Mouse (Mus musculus): ENCODE results near the gene Axin1. TPM values are rescaled to one million over a fixed set of nuclear protein-coding genes. Genes with fewer than 3 reads are reported as not detected.
"Not testable (repeated sequence)": the region's sequence is repeated elsewhere in the genome, so short reads cannot be mapped to it uniquely, and the experiment has no call there.

Axin1 gene
- polyA plus RNA-seq, 1 experiment from 2014 or later: 7.8 TPM

DNA sequence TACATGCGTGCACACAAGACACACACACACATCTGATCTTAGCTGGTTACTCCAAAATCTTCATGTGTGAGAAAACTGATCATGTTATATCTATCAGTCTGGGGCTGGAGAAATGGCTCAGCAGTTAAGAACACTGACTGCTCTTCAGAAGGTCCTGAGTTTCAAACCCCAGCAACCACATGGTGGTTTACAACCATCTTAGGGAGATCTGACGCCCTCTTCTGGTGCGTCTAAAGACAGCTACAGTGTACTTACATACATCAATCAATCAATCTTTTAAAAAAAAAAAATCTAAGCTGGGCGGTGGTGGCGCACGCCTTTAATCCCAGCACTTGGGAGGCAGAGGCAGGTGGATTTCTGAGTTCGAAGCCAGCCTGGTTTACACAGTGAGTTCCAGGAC lies 53.0 kb downstream of the Axin1 start:
- not testable (repeated sequence) for H3K27me3 ChIP-seq (ENCODE audit: control insufficient read depth, insufficient read depth, low read length); H3K9ac ChIP-seq (ENCODE audit: low read depth, low read length); H3K4me3 ChIP-seq (ENCODE audit: low read depth, low read length); H3K9me3 ChIP-seq (replicated peaks; ENCODE audit: control insufficient read depth, low read length); H3K27ac ChIP-seq (ENCODE audit: low read depth, low read length); ATAC-seq (replicated peaks; ENCODE audit: insufficient number of reproducible peaks, low FRiP score, low TSS enrichment); H3K4me1 ChIP-seq (ENCODE audit: control insufficient read depth, insufficient read depth, low read length); H3K4me2 ChIP-seq
- WGBS (ENCODE audit: insufficient replicate concordance): 90% methylated on average over 7 of the region's 7 CpGs
- peaks cover 31% of the 10 kb centered on the region for H3K36me3 ChIP-seq (ENCODE audit: control insufficient read depth, insufficient read depth, low read length)

DNA sequence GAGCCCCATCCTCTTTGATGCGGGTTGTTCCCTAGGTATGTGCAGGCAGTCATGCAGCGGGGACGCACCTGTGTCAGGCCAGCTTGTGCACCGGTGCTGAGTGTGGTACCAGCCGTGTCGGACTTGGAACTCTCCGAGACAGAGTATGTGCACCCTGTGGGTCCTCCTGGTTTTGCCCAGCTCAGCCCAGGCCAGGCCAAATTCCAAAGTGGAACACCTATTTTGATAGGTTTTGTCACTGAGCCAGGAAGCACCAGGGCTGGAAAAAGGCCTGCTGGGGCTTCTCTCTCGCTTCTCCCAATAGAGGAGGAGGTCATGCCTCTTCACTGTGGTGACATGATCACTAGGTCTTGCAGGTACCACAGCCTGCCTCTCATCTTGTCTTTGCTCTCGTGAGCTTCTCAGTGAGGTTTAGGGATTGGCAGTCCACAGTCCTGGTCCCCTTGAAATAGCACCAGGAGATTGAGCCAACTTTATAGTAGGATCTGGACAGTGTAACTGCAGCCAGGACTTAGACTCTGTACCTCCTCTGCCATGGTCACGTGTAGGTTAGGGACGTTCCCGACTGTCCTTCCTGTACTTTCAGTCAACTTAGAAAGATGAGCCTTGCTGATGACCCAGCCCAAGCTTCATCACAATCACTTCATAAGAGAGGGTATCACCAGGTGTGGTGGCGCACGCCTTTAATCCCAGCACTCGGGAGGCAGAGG lies 54.1 kb downstream of the Axin1 start:
- 92% methylated on average over 15 of the region's 15 CpGs for WGBS (ENCODE audit: insufficient replicate concordance)
- H3K9ac ChIP-seq (ENCODE audit: low read depth, low read length): no peak overlapping the region
- no peaks in the 10 kb centered on the region for H3K9me3 ChIP-seq (replicated peaks; ENCODE audit: control insufficient read depth, low read length)
- no peak for ATAC-seq (replicated peaks; ENCODE audit: insufficient number of reproducible peaks, low FRiP score, low TSS enrichment)
- H3K27me3 ChIP-seq (ENCODE audit: control insufficient read depth, insufficient read depth, low read length): no peaks in the 10 kb centered on the region
- H3K36me3 ChIP-seq (ENCODE audit: control insufficient read depth, insufficient read depth, low read length): peaks cover 36% of the 10 kb centered on the region
- no peak overlapping the region for H3K4me3 ChIP-seq (ENCODE audit: low read depth, low read length)
- H3K27ac ChIP-seq (ENCODE audit: low read depth, low read length): no peak overlapping the region
- no peak overlapping the region for H3K4me2 ChIP-seq
- no peaks in the 10 kb centered on the region for H3K4me1 ChIP-seq (ENCODE audit: control insufficient read depth, insufficient read depth, low read length)

DNA sequence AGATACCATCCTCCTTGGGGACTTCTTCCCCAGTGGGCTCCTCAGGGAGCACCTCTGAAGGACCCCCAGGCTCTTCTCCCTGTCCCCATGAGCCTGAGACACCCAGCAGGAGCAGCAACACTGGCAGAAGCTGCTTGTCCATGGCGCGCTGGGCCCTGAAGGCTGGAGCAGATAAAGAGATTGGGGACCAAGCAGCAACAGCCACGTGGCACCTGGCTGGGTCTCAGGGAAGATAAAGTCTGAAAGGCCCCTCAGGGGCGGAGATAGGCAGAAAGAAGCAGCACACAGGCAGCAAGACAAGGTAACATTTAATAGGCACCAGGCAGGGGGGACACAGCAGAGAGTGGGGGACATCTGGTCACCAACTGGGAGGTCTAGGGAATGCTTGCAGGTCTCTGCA lies 60.4 kb downstream of the Axin1 start, which contains the start of gene Pdia2:
Pdia2 (minus strand) TSS at position 196 of the 400 bp plus-strand sequence.
- Histone ChIP-seq H3K27me3 (ENCODE audit: control insufficient read depth, insufficient read depth, low read length) (peaks cover 50% of the 10 kb centered on the region), H3K4me2 (peak within 1 kb of the TSS; percentile 11; the same call in 1 of the 2 replicates), H3K9ac (ENCODE audit: low read depth, low read length) (no peak within 1 kb of the TSS), H3K9me3 (replicated peaks; ENCODE audit: control insufficient read depth, low read length) (no peaks in the 10 kb centered on the region), H3K36me3 (ENCODE audit: control insufficient read depth, insufficient read depth, low read length) (peaks cover 17% of the 10 kb centered on the region), H3K4me1 (ENCODE audit: control insufficient read depth, insufficient read depth, low read length) (peaks cover 16% of the 10 kb centered on the region), H3K27ac (ENCODE audit: low read depth, low read length) (no peak within 1 kb of the TSS), H3K4me3 (ENCODE audit: low read depth, low read length) (no peak within 1 kb of the TSS; the same call in 1 of the 2 replicates)
- no peak for ATAC-seq (replicated peaks; ENCODE audit: insufficient number of reproducible peaks, low FRiP score, low TSS enrichment)
- WGBS (ENCODE audit: insufficient replicate concordance): 55% methylated on average over 4 of the region's 4 CpGs

DNA sequence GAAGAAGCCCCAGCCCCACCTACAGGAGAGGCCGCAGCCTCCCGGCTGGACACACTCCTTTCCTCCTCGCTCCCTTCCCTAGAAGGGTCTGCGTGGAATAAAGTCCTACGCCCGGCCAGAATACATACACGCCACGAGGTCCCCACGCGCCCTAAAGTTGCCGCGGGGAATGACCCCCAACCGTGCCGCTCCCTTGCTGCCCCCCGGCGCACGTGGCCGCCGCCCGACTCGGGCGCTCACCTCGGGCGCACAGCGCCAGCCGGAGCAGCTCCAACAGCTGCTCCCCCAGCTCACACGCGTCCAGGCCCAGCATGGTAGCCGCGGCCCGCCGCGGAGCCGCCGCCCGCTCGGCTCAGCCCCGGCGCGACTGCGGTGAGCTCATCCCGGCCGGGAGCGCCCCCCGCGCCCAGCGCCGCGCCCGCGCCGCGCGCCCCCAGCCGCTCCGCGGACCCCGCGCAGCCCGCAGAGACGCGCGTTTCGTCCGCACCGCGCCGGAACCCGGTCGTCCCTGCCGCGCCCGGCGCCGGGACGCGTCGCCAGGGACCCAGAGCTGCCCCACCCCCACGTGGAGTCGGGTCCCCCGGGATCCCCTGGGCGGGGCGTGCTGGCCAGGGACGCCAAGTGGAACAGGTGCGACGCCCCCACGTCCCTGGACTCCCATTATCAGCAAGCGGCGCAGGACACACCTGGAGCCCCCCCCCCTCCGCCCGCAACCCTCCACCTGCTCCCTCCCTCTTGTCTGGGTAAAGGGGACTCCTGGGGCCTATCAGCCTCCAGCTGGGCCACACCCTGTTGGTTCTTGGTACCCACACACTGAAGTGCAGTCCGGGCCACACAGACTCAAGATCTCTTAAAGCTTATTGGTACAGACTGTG lies 62.6 kb downstream of the Axin1 start:
- peak overlapping the region; percentile 60 for H3K4me3 ChIP-seq (ENCODE audit: low read depth, low read length)
- peak overlapping the region; percentile 99 for H3K4me2 ChIP-seq
- H3K36me3 ChIP-seq (ENCODE audit: control insufficient read depth, insufficient read depth, low read length): peaks cover 8% of the 10 kb centered on the region
- H3K4me1 ChIP-seq (ENCODE audit: control insufficient read depth, insufficient read depth, low read length): peaks cover 16% of the 10 kb centered on the region
- no peak for ATAC-seq (replicated peaks; ENCODE audit: insufficient number of reproducible peaks, low FRiP score, low TSS enrichment)
- 1% methylated on average over 87 of the region's 92 CpGs for WGBS (ENCODE audit: insufficient replicate concordance)
- H3K27ac ChIP-seq (ENCODE audit: low read depth, low read length): no peak overlapping the region
- H3K9ac ChIP-seq (ENCODE audit: low read depth, low read length): peak overlapping the region; percentile 68
- peaks cover 62% of the 10 kb centered on the region for H3K27me3 ChIP-seq (ENCODE audit: control insufficient read depth, insufficient read depth, low read length)
- H3K9me3 ChIP-seq (replicated peaks; ENCODE audit: control insufficient read depth, low read length): no peaks in the 10 kb centered on the region

DNA sequence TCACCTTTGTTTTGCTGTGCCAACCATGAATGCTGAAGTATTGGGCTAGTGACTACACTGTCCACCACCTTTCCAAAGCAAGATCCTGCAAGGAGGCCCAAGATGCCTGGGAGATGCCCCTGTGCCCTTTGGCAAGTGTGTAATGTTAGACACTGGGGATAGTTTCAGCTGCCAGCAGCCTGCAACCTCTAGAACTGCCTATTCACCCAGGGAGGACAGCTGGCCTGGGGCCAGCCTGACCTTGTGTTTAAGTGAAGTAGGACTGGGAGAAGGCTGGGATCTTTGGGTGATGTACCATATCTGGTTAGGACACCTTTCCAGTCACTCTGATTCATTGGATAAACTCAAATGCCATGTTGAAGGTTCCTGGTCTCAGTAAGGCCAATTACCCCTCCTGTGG lies 63.5 kb downstream of the Axin1 start:
- Histone ChIP-seq H3K27ac (ENCODE audit: low read depth, low read length) (no peak overlapping the region), H3K4me1 (ENCODE audit: control insufficient read depth, insufficient read depth, low read length) (peaks cover 16% of the 10 kb centered on the region), H3K36me3 (ENCODE audit: control insufficient read depth, insufficient read depth, low read length) (peaks cover under 1% of the 10 kb centered on the region; the same call in 1 of the 2 replicates), H3K4me3 (ENCODE audit: low read depth, low read length) (no peak overlapping the region), H3K9me3 (replicated peaks; ENCODE audit: control insufficient read depth, low read length) (no peaks in the 10 kb centered on the region), H3K4me2 (no peak overlapping the region), H3K9ac (ENCODE audit: low read depth, low read length) (no peak overlapping the region), H3K27me3 (ENCODE audit: control insufficient read depth, insufficient read depth, low read length) (peaks cover 62% of the 10 kb centered on the region)
- no peak for ATAC-seq (replicated peaks; ENCODE audit: insufficient number of reproducible peaks, low FRiP score, low TSS enrichment)

DNA sequence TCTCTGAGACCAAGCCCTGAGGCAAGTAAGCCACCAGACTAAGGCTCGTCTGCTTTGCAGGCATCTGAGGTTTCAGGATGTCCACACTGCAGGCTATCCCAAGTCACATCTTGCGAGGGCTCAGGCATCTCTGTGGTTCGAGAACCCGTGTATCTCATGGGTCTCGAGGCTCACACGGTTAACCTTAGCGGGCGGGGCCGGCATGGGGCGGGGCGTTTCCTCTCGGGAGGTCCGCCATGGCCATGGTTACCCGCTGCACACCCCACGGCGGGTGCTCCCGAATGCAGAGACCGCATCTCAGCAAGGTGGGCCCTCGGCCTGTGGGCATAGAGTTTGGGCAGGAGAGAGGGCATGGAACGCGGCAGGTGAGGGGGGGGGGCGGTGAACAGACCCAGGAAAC lies 64.2 kb downstream of the Axin1 start, which contains the start of gene Rgs11:
Rgs11 (plus strand) TSS at position 215 of the 400 bp plus-strand sequence.
- Histone ChIP-seq H3K9me3 (replicated peaks; ENCODE audit: control insufficient read depth, low read length) (no peaks in the 10 kb centered on the region), H3K9ac (ENCODE audit: low read depth, low read length) (peak within 1 kb of the TSS; percentile 52; the same call in 1 of the 2 replicates), H3K4me2 (peak within 1 kb of the TSS; percentile 95), H3K4me3 (ENCODE audit: low read depth, low read length) (peak within 1 kb of the TSS; percentile 55), H3K4me1 (ENCODE audit: control insufficient read depth, insufficient read depth, low read length) (peaks cover 16% of the 10 kb centered on the region), H3K36me3 (ENCODE audit: control insufficient read depth, insufficient read depth, low read length) (no peaks in the 10 kb centered on the region), H3K27ac (ENCODE audit: low read depth, low read length) (no peak within 1 kb of the TSS), H3K27me3 (ENCODE audit: control insufficient read depth, insufficient read depth, low read length) (peaks cover 62% of the 10 kb centered on the region)
- no peak for ATAC-seq (replicated peaks; ENCODE audit: insufficient number of reproducible peaks, low FRiP score, low TSS enrichment)
- 2% methylated on average over 22 of the region's 22 CpGs for WGBS (ENCODE audit: insufficient replicate concordance)

DNA sequence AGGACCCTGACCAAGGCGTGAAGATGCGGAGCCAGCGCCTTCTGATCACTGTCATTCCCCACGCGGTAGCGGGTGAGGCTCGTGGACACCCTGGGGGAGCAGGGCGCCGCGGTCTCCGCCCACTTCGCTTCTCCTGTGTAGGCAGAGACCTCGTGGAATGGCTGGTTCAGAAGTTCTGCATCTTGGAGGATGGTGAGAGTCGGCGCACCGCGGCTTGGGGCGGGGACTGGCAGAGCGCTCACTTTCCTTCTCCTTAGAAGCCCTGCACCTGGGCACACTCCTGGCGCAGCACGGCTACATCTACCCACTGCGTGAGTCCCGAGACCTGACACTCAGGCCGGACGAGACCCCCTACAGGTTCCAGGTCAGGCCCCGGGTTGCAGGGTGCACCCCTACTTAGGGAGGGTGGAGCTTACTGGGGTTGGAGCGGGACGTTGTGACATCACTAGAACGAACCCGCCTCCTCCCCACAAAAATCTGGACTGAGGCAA lies 64.9 kb downstream of the Axin1 start:
- Histone ChIP-seq H3K9ac (ENCODE audit: low read depth, low read length) (peak overlapping the region; percentile 52; the same call in 1 of the 2 replicates), H3K36me3 (ENCODE audit: control insufficient read depth, insufficient read depth, low read length) (no peaks in the 10 kb centered on the region), H3K9me3 (replicated peaks; ENCODE audit: control insufficient read depth, low read length) (no peaks in the 10 kb centered on the region), H3K4me1 (ENCODE audit: control insufficient read depth, insufficient read depth, low read length) (peaks cover 16% of the 10 kb centered on the region), H3K4me3 (ENCODE audit: low read depth, low read length) (peak overlapping the region; percentile 55), H3K27ac (ENCODE audit: low read depth, low read length) (no peak overlapping the region), H3K4me2 (peak overlapping the region; percentile 95), H3K27me3 (ENCODE audit: control insufficient read depth, insufficient read depth, low read length) (peaks cover 62% of the 10 kb centered on the region)
- no peak for ATAC-seq (replicated peaks; ENCODE audit: insufficient number of reproducible peaks, low FRiP score, low TSS enrichment)
- WGBS (ENCODE audit: insufficient replicate concordance): 2% methylated on average over 30 of the region's 30 CpGs

DNA sequence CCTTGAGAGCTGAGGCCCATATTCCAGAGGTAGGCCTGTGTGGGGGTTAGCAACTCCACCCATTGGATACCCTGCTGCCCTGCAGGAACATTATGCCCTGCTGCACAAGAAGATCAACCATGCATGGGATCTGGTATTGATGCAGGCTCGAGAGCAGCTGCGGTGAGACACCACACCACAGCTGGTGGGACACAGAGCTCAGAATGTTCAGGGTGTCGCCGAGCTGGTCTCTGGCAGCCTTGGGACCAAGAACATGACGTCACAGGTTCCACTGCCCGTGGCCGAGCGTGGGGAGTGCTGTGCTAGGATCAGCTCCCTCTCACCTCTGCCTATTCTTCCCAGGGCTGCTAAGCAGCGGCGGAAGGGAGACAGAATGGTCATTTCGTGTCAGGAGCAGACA lies 66.3 kb downstream of the Axin1 start:
- 34% methylated on average over 11 of the region's 11 CpGs for WGBS (ENCODE audit: insufficient replicate concordance)
- Histone ChIP-seq H3K9me3 (replicated peaks; ENCODE audit: control insufficient read depth, low read length) (no peaks in the 10 kb centered on the region), H3K4me1 (ENCODE audit: control insufficient read depth, insufficient read depth, low read length) (peaks cover 16% of the 10 kb centered on the region), H3K27ac (ENCODE audit: low read depth, low read length) (no peak overlapping the region), H3K36me3 (ENCODE audit: control insufficient read depth, insufficient read depth, low read length) (no peaks in the 10 kb centered on the region), H3K4me2 (peak overlapping the region; percentile 7; the same call in 1 of the 2 replicates), H3K27me3 (ENCODE audit: control insufficient read depth, insufficient read depth, low read length) (peaks cover 53% of the 10 kb centered on the region), H3K9ac (ENCODE audit: low read depth, low read length) (no peak overlapping the region), H3K4me3 (ENCODE audit: low read depth, low read length) (no peak overlapping the region)
- no peak for ATAC-seq (replicated peaks; ENCODE audit: insufficient number of reproducible peaks, low FRiP score, low TSS enrichment)
